8 mouse cellular contexts compared by ENCODE assay signal in genomic region chr2:30470143-30470946, GRCm38 (mm10). TPM values are rescaled to one million over a fixed set of nuclear protein-coding genes. Genes with fewer than 3 reads are reported as not detected.
DNase-seq lines count a peak whose midpoint lies in the region; ATAC-seq lines count a peak whose summit lies in the region.

No protein-coding gene starts in this region.

- peak overlapping the region; percentile 81 for H3K27ac ChIP-seq in hindbrain, embryonic 14.5 days
- no peak overlapping the region for H3K27ac ChIP-seq in macrophage

- under 1% methylated on average over 46 of the region's 46 CpGs for WGBS in hindbrain, embryonic 14.5 days
- 2% methylated on average over 43 of the region's 46 CpGs for WGBS in macrophage (ENCODE audit: missing documents)

- peak overlapping the region; percentile 98 for H3K4me2 ChIP-seq in hindbrain, embryonic 14.5 days (replicated peaks)

- intact Hi-C loops in left cerebral cortex, postnatal 14 days (cut with DNase I) = loop anchor here (2.0 to 5.0 kb wide), 6 partner anchors 30 to 324 kb away; no protein-coding TSS in a partner anchor

- DNase-seq in cerebellum, adult 11 months = peak; percentile 55
- DNase-seq in cerebellum, postnatal 14 days = peak; percentile 74 to 81
- DNase-seq in gastrocnemius, adult 18-20 months (ENCODE audit: low spot score) = peak; percentile 74
- peak; percentile 72 for DNase-seq in hindbrain, embryonic 14.5 days (ENCODE audit: low spot score)
- peak; percentile 56 to 64 for DNase-seq in left cerebral cortex, postnatal 14 days (ENCODE audit: low spot score in 2 of 2)
- peak; percentile 52 to 54 for DNase-seq in right cerebral cortex, postnatal 36 days (ENCODE audit: low spot score in 2 of 2)

- H3K79me2 ChIP-seq in macrophage (ENCODE audit: inconsistent target) = no peaks in the 10 kb centered on the region

- H3K9me3 ChIP-seq in hindbrain, embryonic 14.5 days (ENCODE audit: control insufficient read depth, low read length) = no peaks in the 10 kb centered on the region

- no peaks in the 10 kb centered on the region for H3K36me3 ChIP-seq in hindbrain, embryonic 14.5 days (replicated peaks; ENCODE audit: control insufficient read depth, insufficient read depth)
- H3K36me3 ChIP-seq in macrophage (ENCODE audit: inconsistent target) = no peaks in the 10 kb centered on the region

- no peak for ATAC-seq in cerebellum, adult (ENCODE audit: insufficient number of reproducible peaks, low FRiP score, low TSS enrichment)
- ATAC-seq in hindbrain, embryonic 14.5 days (ENCODE audit: low FRiP score) = 0 out of 2 replicates have a peak, but pooled peaks have one; percentile 10

- no peaks in the 10 kb centered on the region for H3K27me3 ChIP-seq in hindbrain, embryonic 14.5 days (ENCODE audit: control insufficient read depth, insufficient read depth, low read length)

- H3K9ac ChIP-seq in hindbrain, embryonic 14.5 days = peak overlapping the region; percentile 68

- H3K4me1 ChIP-seq in hindbrain, embryonic 14.5 days (replicated peaks; ENCODE audit: control insufficient read depth, insufficient read depth, low read length) = peaks cover 20% of the 10 kb centered on the region

- H3K4me3 ChIP-seq in hindbrain, embryonic 14.5 days (replicated peaks; ENCODE audit: low read length) = peak overlapping the region; percentile 89
- H3K4me3 ChIP-seq in macrophage (ENCODE audit: inconsistent target) = peak overlapping the region; percentile 28

RNA-seq across cellular contexts. Expression of gene Ier5l, which starts 3.7 kb away (rescaled TPM):
- total RNA-seq in gastrocnemius, adult 18-20 months (2021) = 1 to 10 TPM; 1.0 to 1.7 TPM
- 2.4 and 2.7 TPM in 2 replicates for polyA plus RNA-seq in hindbrain, embryonic 14.5 days (2014; fragmentation: Nextera tagmentation; extraction: Ambion mirVana)
- 10 to 100 TPM; 12.7 to 15.1 TPM for total RNA-seq in left cerebral cortex, postnatal 14 days (2021)
- total RNA-seq in macrophage (2018; cell fraction: chromatin; rRNA removed) = 1 to 10 TPM in 5 of 26 experiments, under 1 TPM in 16, not detected in 5; 0.31 to 6.4 (median 0.72) TPM
- total RNA-seq in macrophage (2018; cell fraction: cytosol; rRNA removed) = 10 to 100 TPM in 3 of 26 experiments, 1 to 10 TPM in 13, under 1 TPM in 10; 0.11 to 10.3 (median 1.2) TPM
- 1 to 10 TPM in 8 of 26 experiments, under 1 TPM in 17, not detected in 1; 0.18 to 6.9 (median 0.66) TPM for total RNA-seq in macrophage (2018; cell fraction: nucleus; rRNA removed)
- 2.4 to 6.5 TPM (median 4.4 TPM) in 3 replicates for polyA plus RNA-seq in macrophage (2018)

RNA-seq across cellular contexts. Expression of gene Ptpa, which starts 54.5 kb away (rescaled TPM):
- 10 to 100 TPM; 62.9 to 65.1 TPM for total RNA-seq in gastrocnemius, adult 18-20 months (2021)
- 71.7 and 79.8 TPM in 2 replicates for polyA plus RNA-seq in hindbrain, embryonic 14.5 days (2014; fragmentation: Nextera tagmentation; extraction: Ambion mirVana)
- 100 to 1,000 TPM; 143 to 147 TPM for total RNA-seq in left cerebral cortex, postnatal 14 days (2021)
- 100 to 1,000 TPM in 11 of 26 experiments, 10 to 100 TPM in 15; 20.3 to 162 (median 87.2) TPM for total RNA-seq in macrophage (2018; cell fraction: chromatin; rRNA removed)
- total RNA-seq in macrophage (2018; cell fraction: cytosol; rRNA removed) = 100 to 1,000 TPM in 12 of 26 experiments, 10 to 100 TPM in 14; 72.0 to 130 (median 96.1) TPM
- 100 to 1,000 TPM in 12 of 26 experiments, 10 to 100 TPM in 14; 38.4 to 151 (median 88.4) TPM for total RNA-seq in macrophage (2018; cell fraction: nucleus; rRNA removed)
- polyA plus RNA-seq in macrophage (2018) = 54.9 to 121 TPM (median 116 TPM) in 3 replicates

RNA-seq across cellular contexts. Expression of gene Crat, which starts 54.7 kb away (rescaled TPM):
- total RNA-seq in gastrocnemius, adult 18-20 months (2021) = 100 to 1,000 TPM; 378 to 382 TPM
- 30.3 and 32.0 TPM in 2 replicates for polyA plus RNA-seq in hindbrain, embryonic 14.5 days (2014; fragmentation: Nextera tagmentation; extraction: Ambion mirVana)
- 10 to 100 TPM; 45.5 to 47.1 TPM for total RNA-seq in left cerebral cortex, postnatal 14 days (2021)
- total RNA-seq in macrophage (2018; cell fraction: chromatin; rRNA removed) = 10 to 100 TPM in 23 of 26 experiments, 1 to 10 TPM in 3; 5.1 to 67.3 (median 23.7) TPM
- 10 to 100 TPM; 28.0 to 69.0 (median 38.0) TPM for total RNA-seq in macrophage (2018; cell fraction: cytosol; rRNA removed)
- 10 to 100 TPM in 25 of 26 experiments, 1 to 10 TPM in 1; 9.1 to 56.5 (median 24.8) TPM for total RNA-seq in macrophage (2018; cell fraction: nucleus; rRNA removed)
- 37.2 to 68.4 TPM (median 59.5 TPM) in 3 replicates for polyA plus RNA-seq in macrophage (2018)

Comparison
In these comparisons a context has a peak if more than half of its experiments do, and no peak if none do; other contexts are left out.
1. RNA of gene Ier5l, which starts 3.7 kb away (total RNA-seq): 12.7 to 15.1 TPM in left cerebral cortex, postnatal 14 days; 1.0 to 1.7 TPM in gastrocnemius, adult 18-20 months; every median in the first group is over 4 times any median in the second.
2. RNA of gene Crat, which starts 54.7 kb away (total RNA-seq): 378 to 382 TPM in gastrocnemius, adult 18-20 months; 45.5 to 47.1 TPM in left cerebral cortex, postnatal 14 days; every median in the first group is over 4 times any median in the second.
3. Peak in every context shown above with its lines, with median percentiles within 50 percentile points of each other: DNase-seq.